Mouse (Mus musculus): ENCODE results near the gene Pik3c2a.

DNA sequence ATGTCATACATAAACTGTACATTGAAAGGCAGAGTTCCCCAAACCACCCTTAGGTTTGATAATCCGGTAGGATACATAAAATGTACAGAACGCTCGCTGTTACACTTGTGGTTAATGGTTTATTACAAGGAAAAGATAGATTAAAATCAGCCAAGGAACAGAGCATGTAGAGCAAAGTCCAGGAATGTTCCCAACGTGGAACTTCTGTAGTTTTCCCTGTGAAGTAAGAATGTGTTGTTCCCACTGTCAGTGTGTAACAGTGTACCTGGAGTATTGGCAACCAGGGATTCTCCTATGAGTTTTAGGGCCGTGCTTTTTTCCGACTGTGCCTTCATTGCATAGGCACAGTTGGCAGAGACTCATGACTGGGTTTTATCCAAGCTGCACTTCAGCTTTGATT lies 17.5 kb downstream of the Pik3c2a start:
- TF ChIP-seq CTCF (IDR thresholded peaks at IDR 0.05; ENCODE audit: extremely low read depth, insufficient read depth, insufficient read length, insufficient replicate concordance) (no peak), POLR2A (IDR thresholded peaks at IDR 0.05; ENCODE audit: low read depth, low read length) (no peak)
